Mouse (Mus musculus) layer of hippocampus, adult 8-10 months (tissue): ENCODE measurements around the gene Map7d1. TPM values are rescaled to one million over a fixed set of nuclear protein-coding genes. Genes with fewer than 3 reads are reported as not detected.
A peak's percentile ranks its signal among the peaks of the same experiment; 100 is the strongest.

Source experiments
- DNase-seq, 2 experiments: peaks; one replicate each; pipeline ENCODE4 v3.0.0; 2022; ENCODE audit warnings: low spot score in 2 of 2
- total RNA-seq, 4 experiments: library from RNA; stranded (reverse); gene quantifications; 2 replicates each; pipeline ENCODE4 v1.2.4; 2022

Map7d1 gene
- total RNA-seq, 4 experiments from 2014 or later: 240 to 257 (median 248) TPM

GRCm38 (mm10) chr4:126269292-126269691 lies 13.1 kb upstream of the Map7d1 start:
- DNase-seq: no peak

DNA sequence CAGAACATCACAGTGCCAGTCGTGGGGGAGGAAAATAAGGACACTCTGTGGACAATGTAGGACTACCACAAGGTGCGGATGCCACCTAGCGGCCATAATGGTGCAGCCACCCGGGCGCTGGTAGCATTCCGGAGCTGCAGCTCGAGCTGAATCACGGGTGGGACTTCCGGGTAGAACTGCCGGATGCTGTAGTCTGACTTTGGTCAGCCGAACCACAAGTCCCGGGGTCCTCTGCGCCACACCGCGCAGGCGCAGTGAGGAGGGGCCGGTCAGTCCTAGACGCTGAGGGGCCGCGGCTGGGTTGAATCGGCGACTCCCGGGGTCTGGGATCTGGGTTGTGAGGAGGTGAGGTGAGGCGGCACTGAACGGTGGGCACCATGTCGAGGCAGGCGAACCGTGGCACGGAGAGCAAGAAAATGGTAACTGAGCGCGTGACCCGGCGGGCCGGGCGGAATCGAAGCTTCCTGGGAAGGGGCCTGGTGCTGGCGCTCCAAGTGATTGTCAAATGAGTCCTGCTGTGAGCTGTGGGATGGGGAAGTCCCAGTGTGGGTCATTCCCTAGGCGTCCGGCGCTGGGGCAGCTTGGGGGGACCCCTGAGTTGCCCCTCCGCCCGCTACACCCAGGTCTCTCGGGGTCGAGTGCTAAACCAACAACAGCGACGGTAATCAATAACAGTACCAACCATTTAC lies 6.1 kb upstream of the Map7d1 start, which contains the start of gene Trappc3:
Gene Trappc3 (plus strand): TSS at position 207 of the 689 bp plus-strand sequence.
- DNase-seq: peak; percentile 99 to 100

DNA sequence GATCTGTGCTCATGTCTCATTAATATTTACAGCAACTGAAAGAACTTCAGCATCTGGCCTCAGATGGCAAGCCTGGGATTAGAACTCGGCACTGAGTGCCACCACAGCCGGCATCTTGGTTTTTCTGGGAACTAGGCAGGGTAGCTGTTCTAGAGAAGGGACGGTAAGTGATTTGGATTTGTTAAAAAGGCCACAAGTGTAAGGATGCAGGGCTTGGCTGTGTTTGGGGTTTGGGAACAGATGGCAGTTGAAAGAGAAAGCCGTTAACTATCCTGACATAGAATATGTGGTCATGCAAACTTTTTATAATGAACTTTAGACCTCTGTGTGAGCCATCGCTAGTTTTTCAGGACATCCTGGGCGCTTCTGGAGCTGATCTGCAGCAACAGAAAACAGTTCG lies 5.5 kb upstream of the Map7d1 start:
- no peak for DNase-seq

GRCm38 (mm10) chr4:126261266-126261665 lies 5.1 kb upstream of the Map7d1 start:
- no peak for DNase-seq

DNA sequence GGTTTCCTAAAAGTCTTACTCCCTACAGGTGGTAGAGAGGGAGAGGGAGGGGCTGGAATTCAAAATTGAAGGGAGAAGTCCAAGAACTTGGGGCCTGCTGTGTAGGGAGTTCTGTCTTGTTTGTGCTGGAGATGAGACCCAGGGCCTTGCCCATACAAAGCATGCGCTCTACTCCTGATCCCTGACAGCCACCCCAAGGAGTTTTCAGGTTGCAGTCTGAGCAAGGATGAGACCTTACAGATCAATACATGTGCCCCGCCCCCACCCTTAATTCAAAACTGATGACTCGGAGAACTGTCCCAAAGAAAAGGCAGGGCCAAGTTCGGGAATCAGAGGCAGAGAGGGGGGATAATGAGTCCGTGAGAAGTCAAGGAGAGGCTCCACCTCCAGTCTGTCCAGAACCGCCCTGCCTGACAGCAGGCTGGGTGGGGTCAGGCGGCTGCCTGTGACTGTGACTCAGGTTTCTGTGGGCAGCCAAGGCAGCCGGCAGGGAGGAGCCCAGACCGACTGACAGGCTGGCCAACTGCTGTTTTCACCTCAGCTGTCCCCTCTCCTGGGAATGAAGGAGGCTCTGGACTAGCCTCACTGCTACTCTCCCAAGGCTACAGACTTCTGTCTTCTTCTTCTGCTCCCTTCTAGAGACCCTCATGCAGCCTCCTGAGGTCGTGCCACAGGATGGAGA lies 4.5 kb upstream of the Map7d1 start:
- no peak for DNase-seq

- DNase-seq: no peak
Observed at GRCm38 (mm10) chr4:126259523-126260160, 3.5 kb upstream of the Map7d1 start.

DNA sequence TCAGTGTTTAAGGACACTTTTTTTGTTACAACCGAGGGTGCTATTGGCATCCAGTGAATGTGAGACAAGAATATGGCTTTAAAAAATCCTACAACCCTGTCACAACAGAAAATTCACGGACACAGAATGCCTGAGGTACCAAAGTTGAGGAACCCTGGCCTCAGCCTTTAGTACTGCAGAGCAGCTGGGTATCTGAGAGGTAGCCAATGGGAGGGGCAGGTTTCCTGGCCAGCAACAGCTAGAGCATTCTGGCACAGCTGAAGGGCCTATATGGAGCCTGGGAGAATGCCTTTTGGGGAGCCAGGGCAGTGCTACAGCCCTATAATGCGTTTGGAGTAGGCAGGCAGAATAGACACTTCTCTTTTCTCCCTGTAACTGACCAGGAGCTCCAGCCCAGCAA lies 2.9 kb upstream of the Map7d1 start:
- no peak for DNase-seq

DNA sequence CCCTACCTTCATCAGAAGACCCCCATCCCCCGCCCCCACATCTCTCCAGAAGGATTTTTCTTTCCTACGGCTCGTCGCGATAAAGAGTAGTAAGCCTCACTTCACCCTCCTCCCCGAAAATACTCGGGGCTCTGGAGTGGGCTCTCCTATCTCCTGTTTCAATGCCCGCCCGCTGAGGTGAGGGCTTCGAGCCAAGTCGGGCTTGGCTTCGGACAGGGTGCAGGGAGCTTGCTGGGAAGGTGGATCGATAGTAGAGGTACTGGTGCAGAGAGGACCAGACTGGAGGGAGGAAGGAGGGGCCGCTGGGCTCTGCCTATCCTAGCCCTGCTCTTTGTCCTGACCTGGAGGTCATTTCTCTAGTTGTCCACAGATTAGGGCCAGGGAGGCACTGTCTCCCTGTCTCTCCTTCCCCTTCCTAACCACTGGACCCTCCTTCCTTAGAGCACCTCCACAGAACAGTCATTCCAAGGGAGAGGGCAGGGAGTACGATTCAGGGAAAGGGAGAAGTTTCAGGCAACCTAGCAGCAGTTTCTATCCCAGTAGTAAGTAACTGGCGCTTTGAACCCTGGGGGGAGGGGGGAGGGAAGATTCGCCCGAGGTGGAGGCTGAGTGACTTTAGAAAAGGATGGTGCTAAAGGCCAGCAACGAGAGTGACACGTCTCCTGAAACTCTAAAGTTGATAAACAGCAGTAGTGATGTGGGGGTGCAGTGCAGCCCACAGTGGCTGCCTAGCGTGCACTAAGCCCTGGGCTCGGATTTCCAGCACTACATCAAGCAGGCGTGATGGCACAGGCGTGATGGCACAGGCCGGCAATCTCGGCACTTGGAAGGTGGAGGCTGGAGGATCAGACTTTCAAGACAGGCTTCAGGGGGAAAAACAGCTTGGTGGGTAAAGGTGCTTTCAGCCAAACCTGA lies 1.1 kb upstream of the Map7d1 start:
- no peak for DNase-seq

DNA sequence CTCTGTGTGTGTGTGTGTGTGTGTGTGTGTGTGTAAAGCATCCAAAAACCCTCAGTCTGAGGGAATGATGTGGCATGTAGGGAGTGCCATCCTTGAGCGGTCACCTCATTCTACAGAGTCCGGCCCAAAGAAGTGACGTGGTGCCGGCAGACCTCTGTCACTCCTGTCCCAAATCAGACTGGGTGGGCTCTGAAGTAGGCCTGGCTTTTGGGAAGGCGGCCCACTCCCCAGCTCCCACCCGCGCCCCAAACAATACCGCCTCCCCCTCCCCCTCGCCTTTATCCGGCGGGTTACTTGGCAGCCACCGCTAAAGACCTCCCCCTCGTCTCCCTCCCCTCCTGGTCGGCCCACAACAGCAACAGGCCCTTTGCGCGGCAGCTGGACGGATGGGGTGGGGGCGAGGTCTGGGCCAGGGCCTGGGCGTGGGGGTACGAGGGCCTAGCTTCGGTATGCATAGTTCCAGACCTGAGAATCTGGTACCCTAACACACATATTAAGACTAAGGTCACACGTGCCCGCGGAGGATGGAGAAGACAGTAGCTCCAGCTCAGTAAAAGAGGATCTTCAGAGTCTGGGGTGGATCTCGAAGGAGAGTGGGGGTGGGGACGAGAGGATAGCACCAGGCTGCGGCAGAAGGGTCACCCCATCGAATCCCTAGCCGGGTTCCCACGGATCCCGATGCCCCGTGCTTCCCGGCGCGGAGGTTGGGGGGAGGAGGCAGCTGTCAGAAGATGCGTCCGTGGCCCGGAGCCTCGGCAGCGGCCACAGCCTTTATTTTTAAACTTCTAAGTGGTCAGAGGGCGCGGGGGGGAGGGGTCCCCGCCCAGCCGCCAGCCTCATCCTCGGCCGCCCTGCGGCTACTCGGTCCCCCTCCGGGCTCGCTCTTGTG lies 786 bp downstream of the Map7d1 start:
- DNase-seq: no peak

DNA sequence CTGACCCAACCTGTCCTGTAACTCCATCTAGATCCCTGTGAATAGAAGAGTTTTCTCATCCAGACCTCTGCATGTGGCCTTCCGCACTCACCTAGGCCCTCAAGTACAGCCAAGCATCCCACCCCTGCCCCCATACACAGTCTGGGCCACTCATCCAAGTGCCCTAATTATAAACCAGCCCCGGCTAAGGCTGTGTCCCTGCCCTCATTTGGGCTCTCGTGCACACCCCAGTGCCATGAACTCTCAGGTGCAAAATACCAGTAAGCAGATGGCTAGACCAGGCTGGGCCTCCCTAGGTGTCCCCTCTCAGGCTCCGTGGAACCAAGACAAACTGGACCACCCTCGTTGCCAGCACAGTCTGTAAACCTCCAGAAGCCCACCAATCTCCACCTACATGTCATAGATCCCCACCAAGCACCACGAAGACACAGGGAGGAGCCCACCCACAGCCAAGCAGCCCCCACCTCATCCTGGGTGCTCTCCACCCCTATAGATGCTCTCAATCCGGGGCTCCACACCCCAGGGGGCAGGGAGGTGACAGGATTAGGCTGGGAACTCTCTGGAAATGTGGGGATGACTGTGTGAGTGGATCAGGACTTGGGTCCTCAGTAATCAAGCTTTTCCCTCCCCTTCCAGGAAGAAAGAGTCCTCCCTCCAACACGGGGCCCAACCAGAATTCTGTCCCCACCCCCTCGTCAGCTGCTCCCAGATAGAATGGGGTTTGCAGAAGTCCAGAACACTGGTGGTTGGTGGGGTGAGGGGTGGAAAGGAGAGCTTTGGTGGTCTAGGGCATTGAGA lies 1.6 kb downstream of the Map7d1 start:
- DNase-seq: peak; percentile 69 to 75

DNA sequence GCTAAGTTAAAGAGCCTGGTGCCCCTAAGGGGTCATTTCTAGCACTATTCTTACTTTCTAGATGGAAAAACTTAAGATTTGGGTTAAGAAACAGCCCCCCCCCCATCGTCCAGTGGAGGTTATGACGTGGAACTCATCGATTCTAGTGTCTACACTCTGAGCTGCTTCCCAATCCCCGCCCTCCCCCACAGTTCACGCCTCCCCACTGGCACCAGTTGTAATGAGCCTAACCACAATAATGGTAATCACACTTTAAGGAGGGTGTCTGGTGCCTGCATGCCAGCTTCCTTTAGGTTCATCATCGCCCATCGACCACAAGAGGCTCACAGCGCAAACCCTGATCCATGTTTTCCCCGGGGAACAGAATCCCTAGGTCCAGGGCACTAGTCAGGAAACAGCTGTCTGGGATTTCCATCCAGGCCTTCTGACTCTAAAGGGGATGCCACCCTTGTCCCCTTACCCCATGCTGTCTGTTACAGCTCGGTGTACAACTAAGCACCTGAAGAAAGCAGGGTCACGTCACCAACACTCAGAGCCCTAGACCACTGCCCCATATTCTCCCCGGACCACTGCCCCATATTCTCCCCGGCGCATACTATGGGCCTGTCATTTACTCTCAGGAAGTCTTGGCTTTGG lies 2.4 kb downstream of the Map7d1 start:
- no peak for DNase-seq

DNA sequence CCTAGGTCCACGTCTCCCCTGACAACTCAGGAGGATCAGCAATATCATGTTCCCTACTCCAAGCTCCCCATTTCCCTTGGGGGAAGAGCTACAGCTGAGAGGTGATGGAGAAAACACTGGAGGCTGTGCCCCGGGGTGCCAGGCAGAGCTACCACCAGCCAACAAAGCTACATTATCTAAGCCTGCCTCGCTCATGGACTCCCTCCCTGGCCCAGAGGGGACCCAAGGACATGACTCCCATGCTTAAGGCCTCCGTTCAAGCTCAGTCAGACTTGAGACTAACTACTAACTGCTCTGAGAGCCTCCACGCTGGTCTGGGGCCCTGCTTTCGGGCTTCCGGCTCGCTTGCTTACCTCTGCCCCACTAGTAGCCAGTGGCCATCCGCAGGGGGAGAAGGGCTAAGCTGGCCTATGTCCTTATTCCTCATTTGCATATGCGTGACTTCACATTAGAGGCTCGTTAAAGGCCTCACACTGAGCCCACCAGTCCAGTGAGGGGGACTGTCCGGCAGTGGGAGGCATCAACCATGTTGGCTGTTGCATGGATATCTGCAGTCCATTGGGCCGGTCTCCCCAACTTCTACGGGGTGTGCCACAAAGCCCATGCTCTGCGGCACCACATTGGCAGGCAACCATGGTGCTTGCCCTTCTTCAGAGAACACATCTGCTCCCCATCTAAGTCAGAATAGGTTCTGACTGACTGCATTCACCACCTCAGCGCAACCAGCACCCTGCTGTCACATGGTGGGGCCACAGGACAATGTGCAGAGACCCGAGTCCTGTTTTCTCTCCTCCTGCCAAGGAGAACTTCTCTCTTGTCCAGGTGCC lies 3.5 kb downstream of the Map7d1 start:
- no peak for DNase-seq

DNA sequence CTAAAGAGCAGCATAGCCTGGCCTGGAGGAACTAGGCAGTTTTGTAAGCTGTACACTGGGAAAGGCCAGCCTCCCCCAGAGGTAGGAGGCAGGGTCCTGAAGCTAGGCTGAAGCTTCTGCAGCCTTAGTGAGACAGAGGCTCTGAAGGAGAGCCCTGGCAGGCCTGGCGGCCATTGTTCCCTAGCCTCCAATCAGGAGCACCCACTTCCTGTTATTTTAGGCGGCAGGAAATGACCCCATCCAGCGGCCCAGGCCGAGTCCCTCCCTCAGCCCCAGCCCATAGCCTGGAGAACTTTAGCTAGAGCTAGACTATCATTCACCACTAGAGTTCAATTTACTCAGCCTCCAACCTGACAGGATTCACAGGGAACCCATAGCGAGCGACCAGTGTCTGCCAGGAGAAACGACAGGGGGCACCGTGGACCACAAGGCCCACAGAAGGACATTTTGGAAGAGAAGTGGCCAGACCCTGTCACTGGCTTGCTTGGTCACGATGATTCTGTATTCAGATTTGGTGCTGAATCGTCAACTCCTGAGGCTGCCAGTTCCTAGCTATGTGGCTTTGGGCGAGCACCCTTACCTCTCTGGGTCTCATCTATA lies 4.4 kb downstream of the Map7d1 start:
- no peak for DNase-seq

GRCm38 (mm10) chr4:126250659-126251058 lies 5.5 kb downstream of the Map7d1 start:
- no peak for DNase-seq

DNA sequence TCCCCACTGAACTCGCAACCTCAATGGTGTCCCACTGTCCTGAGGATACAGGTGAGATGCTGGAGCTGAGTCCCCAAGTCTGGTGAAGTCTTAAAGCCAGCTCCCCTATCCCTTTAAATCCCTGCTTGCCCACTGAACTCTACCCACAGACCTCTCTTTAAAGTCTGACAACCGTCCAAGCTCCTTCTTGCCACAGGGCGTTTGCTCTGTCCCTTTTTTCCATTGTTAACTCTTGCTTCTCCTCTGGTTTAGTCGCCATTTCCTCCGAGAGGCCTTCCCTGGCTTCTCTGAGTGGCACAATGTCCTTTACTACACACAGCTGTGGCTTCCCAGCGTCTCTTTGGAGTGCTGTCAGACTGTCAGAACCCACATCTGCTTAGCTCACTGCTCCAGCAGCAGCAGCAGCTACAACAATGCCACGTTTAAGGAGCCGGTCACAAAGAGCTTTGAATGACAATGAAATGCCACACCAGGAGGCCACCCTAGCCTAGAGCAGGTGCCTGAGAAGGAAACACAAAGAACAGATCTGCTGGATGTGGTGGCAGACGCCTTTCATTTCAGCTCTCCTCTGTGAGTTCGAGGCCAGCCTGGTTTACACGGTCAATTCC lies 7.8 kb downstream of the Map7d1 start:
- peak in 1 of 2 experiments; percentile 44 for DNase-seq

DNA sequence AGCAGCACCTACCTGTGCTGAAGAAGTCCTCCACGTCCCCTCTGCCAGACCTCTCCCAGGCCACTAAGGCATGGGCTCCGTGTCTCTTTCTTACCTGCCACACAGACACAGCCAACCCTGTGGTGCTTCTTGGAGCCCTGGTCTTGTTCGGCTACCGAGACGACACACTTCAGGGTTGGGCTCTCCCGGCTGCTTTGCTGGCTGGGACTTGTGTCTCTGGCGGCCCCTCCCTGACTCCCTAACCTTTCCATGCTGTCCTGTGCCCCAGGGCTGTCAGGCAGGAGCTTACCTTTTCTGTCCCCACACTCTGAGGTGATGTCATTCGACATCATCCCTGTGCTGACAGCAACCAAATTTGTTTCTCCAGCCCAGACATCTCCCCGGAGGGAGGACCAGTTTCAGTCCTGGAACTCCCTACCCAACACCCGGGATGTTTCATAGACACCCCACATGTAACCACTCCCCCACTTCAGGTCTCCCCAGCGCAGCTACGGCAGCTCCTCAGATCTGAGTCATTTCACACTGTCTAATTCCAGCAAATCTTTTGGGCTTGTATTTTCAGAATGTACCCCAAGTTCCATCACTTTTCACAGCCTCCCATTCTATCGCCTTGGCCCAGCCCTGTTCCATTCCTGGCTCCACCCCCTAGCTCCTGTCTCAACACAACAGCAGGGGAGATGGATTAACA lies 9.8 kb downstream of the Map7d1 start:
- DNase-seq: no peak

DNA sequence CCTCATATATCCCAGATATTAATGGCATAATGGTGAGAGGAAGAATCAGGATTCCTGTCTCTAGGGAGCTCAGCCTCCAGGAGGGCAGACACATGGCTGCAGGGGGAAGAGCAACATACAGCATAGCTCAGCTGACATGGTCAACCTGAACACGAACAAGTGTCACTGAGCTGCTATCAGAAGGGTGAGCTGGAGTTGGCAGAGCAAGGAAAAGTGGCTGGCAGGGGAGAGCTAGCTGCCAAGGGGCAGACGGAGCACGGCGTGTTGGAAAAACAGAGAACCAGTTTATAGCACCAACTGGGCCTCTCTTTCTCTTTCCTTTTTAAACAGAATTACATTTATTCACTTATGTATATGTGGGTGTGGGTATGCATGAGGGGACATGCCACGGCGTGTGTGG lies 13.6 kb downstream of the Map7d1 start:
- DNase-seq: no peak
